Comparison of ENCODE assay signal across 11 mouse cellular contexts in genomic region chr17:28331241-28332112, GRCm38 (mm10). TPM values are rescaled to one million over a fixed set of nuclear protein-coding genes. Genes with fewer than 3 reads are reported as not detected.
A peak's percentile ranks its signal among the peaks of the same experiment; 100 is the strongest.
DNase-seq lines count a peak whose midpoint lies in the region; ATAC-seq and TF ChIP-seq lines count a peak whose summit lies in the region.
"Had no signal": no experiment of that assay in that cellular context is flagged by ENCODE, and none has a peak within 500 bp of the region (broad histone marks: within the 10 kb centered on the region; RNA-seq: fewer than 3 reads in every experiment).

No protein-coding gene starts in this region.

- TF ChIP-seq POLR2A in embryonic fibroblast, embryonic 13.5 days (IDR thresholded peaks at IDR 0.05; ENCODE audit: low read depth, low read length), result peak; percentile 65

- H3K36me3 ChIP-seq in forebrain, embryonic 12.5 days (replicated peaks), result peaks cover 36% of the 10 kb centered on the region
- peaks cover 18% of the 10 kb centered on the region for H3K36me3 ChIP-seq in forebrain, postnatal 0 days (ENCODE audit: insufficient read depth)
- H3K36me3 ChIP-seq in midbrain, embryonic 10.5 days, result peaks cover 81% of the 10 kb centered on the region
- peaks cover 15% of the 10 kb centered on the region; the same call in 1 of the 2 replicates for H3K36me3 ChIP-seq in midbrain, postnatal 0 days (ENCODE audit: insufficient read depth, low read length)

- H3K9ac ChIP-seq in forebrain, embryonic 12.5 days, result no peak overlapping the region
- H3K9ac ChIP-seq in forebrain, postnatal 0 days, result no peak overlapping the region
- H3K9ac ChIP-seq in midbrain, postnatal 0 days (replicated peaks; ENCODE audit: low read length, poor library complexity, severe bottlenecking), result no peak overlapping the region
- H3K9ac ChIP-seq: liver, embryonic 15.5 days had no signal

- no peaks in the 10 kb centered on the region for H3K9me3 ChIP-seq in forebrain, embryonic 12.5 days
- no peaks in the 10 kb centered on the region for H3K9me3 ChIP-seq in forebrain, postnatal 0 days (ENCODE audit: low read length)
- H3K9me3 ChIP-seq in midbrain, embryonic 10.5 days (replicated peaks), result no peaks in the 10 kb centered on the region
- H3K9me3 ChIP-seq in midbrain, postnatal 0 days (ENCODE audit: low read length), result no peaks in the 10 kb centered on the region
- H3K9me3 ChIP-seq: liver, embryonic 15.5 days had no signal

- DNase-seq in forebrain, postnatal 0 days, result no peak
- DNase-seq in midbrain, embryonic 10.5 days (ENCODE audit: low spot score), result no peak
- no peak for DNase-seq in midbrain, postnatal 0 days (ENCODE audit: low spot score)
- peak; percentile 45 for DNase-seq in yolk sac, embryonic 10.5 days (ENCODE audit: low spot score)
- DNase-seq in left cerebral cortex, adult 2 months (ENCODE audit: extremely low spot score in 1 of 2, low spot score in 2 of 2), result no peak
- DNase-seq in cerebellum, postnatal 25 days, result no peak
- DNase-seq: heart, postnatal 36 days had no signal

- no peak for TF ChIP-seq CTCF in forebrain, postnatal 0 days (IDR thresholded peaks at IDR 0.05; ENCODE audit: low read depth)
- TF ChIP-seq CTCF in midbrain, postnatal 0 days (IDR thresholded peaks at IDR 0.05), result no peak
- TF ChIP-seq CTCF in embryonic fibroblast, embryonic 13.5 days (IDR thresholded peaks at IDR 0.05; ENCODE audit: borderline replicate concordance, insufficient read depth, low read length), result no peak
- TF ChIP-seq CTCF in left cerebral cortex, adult 2 months (IDR thresholded peaks at IDR 0.05), result no peak

- 41% methylated on average over 5 of the region's 7 CpGs for WGBS in forebrain, embryonic 12.5 days
- 38% methylated on average over 6 of the region's 7 CpGs for WGBS in forebrain, postnatal 0 days
- 46% methylated on average over 5 of the region's 7 CpGs for WGBS in midbrain, embryonic 10.5 days
- WGBS in midbrain, postnatal 0 days, result 50% methylated on average over 5 of the region's 7 CpGs

- intact Hi-C loops in left cerebral cortex, adult 2 months (cut with DNase I), result no loop called here

- no peaks in the 10 kb centered on the region for H3K27me3 ChIP-seq in forebrain, embryonic 12.5 days
- no peaks in the 10 kb centered on the region for H3K27me3 ChIP-seq in forebrain, postnatal 0 days (ENCODE audit: insufficient read depth, low read length)
- H3K27me3 ChIP-seq in midbrain, embryonic 10.5 days (ENCODE audit: low read depth, poor library complexity, severe bottlenecking), result peaks cover 4% of the 10 kb centered on the region; the same call in 1 of the 2 replicates
- no peaks in the 10 kb centered on the region for H3K27me3 ChIP-seq in midbrain, postnatal 0 days (ENCODE audit: insufficient read depth, low read length)

- no peak for ATAC-seq in forebrain, embryonic 12.5 days (ENCODE audit: low FRiP score)
- ATAC-seq in forebrain, postnatal 0 days, result no peak
- no peak for ATAC-seq in midbrain, postnatal 0 days (ENCODE audit: low FRiP score)

- H3K27ac ChIP-seq in forebrain, embryonic 12.5 days, result peak overlapping the region; percentile 25; the same call in 1 of the 2 replicates
- H3K27ac ChIP-seq in forebrain, postnatal 0 days (ENCODE audit: low read depth, low read length), result no peak overlapping the region
- no peak overlapping the region for H3K27ac ChIP-seq in midbrain, embryonic 10.5 days (replicated peaks)
- H3K27ac ChIP-seq in midbrain, postnatal 0 days (ENCODE audit: low read depth, low read length), result no peak overlapping the region
- no peak overlapping the region for H3K27ac ChIP-seq in embryonic fibroblast, embryonic 13.5 days (ENCODE audit: insufficient read depth, low read length)
- H3K27ac ChIP-seq in left cerebral cortex, adult 2 months, result no peak overlapping the region
- H3K27ac ChIP-seq: liver, embryonic 15.5 days had no signal

- peaks cover 30% of the 10 kb centered on the region for H3K4me1 ChIP-seq in forebrain, embryonic 12.5 days
- H3K4me1 ChIP-seq in forebrain, postnatal 0 days (ENCODE audit: insufficient read depth), result peaks cover 14% of the 10 kb centered on the region
- H3K4me1 ChIP-seq in midbrain, embryonic 10.5 days, result peaks cover 63% of the 10 kb centered on the region
- peaks cover 8% of the 10 kb centered on the region; the same call in 1 of the 2 replicates for H3K4me1 ChIP-seq in midbrain, postnatal 0 days (ENCODE audit: insufficient read depth, low read length)
- H3K4me1 ChIP-seq in embryonic fibroblast, embryonic 13.5 days (ENCODE audit: control insufficient read depth, insufficient read depth, low read length), result peaks cover 7% of the 10 kb centered on the region

- H3K4me3 ChIP-seq in forebrain, embryonic 12.5 days (replicated peaks), result no peak overlapping the region
- no peak overlapping the region for H3K4me3 ChIP-seq in forebrain, postnatal 0 days (ENCODE audit: low read depth, low read length)
- H3K4me3 ChIP-seq in midbrain, embryonic 10.5 days, result peak overlapping the region; percentile 23; the same call in 1 of the 2 replicates
- no peak overlapping the region for H3K4me3 ChIP-seq in midbrain, postnatal 0 days (ENCODE audit: low read depth, low read length)
- peak overlapping the region; percentile 23; the same call in 1 of the 2 replicates for H3K4me3 ChIP-seq in embryonic fibroblast, embryonic 13.5 days (ENCODE audit: insufficient read depth, low read length)
- H3K4me3 ChIP-seq in left cerebral cortex, adult 2 months, result no peak overlapping the region

- no peak overlapping the region for H3K4me2 ChIP-seq in forebrain, embryonic 12.5 days
- no peak overlapping the region for H3K4me2 ChIP-seq in forebrain, postnatal 0 days (ENCODE audit: low read depth)
- no peak overlapping the region for H3K4me2 ChIP-seq in midbrain, postnatal 0 days (ENCODE audit: low read depth, low read length, poor library complexity, severe bottlenecking)

RNA-seq across cellular contexts. Expression of gene Rpl10a, which starts 3.2 kb away (rescaled TPM):
- 370 and 384 TPM in 2 replicates for polyA plus RNA-seq in forebrain, embryonic 12.5 days (2016; fragmentation: Nextera tagmentation; extraction: Ambion mirVana)
- 1,161 and 1,582 TPM in 2 replicates for total RNA-seq in forebrain, postnatal 0 days (2014; rRNA removed)
- 366 and 462 TPM in 2 replicates for polyA plus RNA-seq in forebrain, postnatal 0 days (2015; fragmentation: Nextera tagmentation; extraction: Ambion mirVana)
- 426 and 489 TPM in 2 replicates for polyA plus RNA-seq in midbrain, embryonic 10.5 days (2016; fragmentation: Nextera tagmentation; extraction: Ambion mirVana)
- 810 and 1,016 TPM in 2 replicates for total RNA-seq in midbrain, postnatal 0 days (2014; rRNA removed)
- 347 and 365 TPM in 2 replicates for polyA plus RNA-seq in midbrain, postnatal 0 days (2015; fragmentation: Nextera tagmentation; extraction: Ambion mirVana)
- polyA plus RNA-seq in embryonic fibroblast, embryonic 13.5 days (2011; ENCODE audit: insufficient read length, low read depth, missing spikeins), result 1,157 and 1,234 TPM in 2 replicates
- total RNA-seq in left cerebral cortex, adult 2 months (2021), result 100 to 1,000 TPM; 302 to 309 TPM

RNA-seq across cellular contexts. Expression of gene Fance, which starts 18.2 kb away (rescaled TPM):
- polyA plus RNA-seq in forebrain, embryonic 12.5 days (2016; fragmentation: Nextera tagmentation; extraction: Ambion mirVana), result 25.9 and 26.0 TPM in 2 replicates
- total RNA-seq in forebrain, postnatal 0 days (2014; rRNA removed), result 32.5 and 35.2 TPM in 2 replicates
- polyA plus RNA-seq in forebrain, postnatal 0 days (2015; fragmentation: Nextera tagmentation; extraction: Ambion mirVana), result 31.2 and 31.4 TPM in 2 replicates
- polyA plus RNA-seq in midbrain, embryonic 10.5 days (2016; fragmentation: Nextera tagmentation; extraction: Ambion mirVana), result 28.2 and 30.8 TPM in 2 replicates
- total RNA-seq in midbrain, postnatal 0 days (2014; rRNA removed), result 33.4 and 33.6 TPM in 2 replicates
- 26.1 and 28.6 TPM in 2 replicates for polyA plus RNA-seq in midbrain, postnatal 0 days (2015; fragmentation: Nextera tagmentation; extraction: Ambion mirVana)
- polyA plus RNA-seq in embryonic fibroblast, embryonic 13.5 days (2011; ENCODE audit: insufficient read length, low read depth, missing spikeins), result 22.3 and 23.4 TPM in 2 replicates
- total RNA-seq in left cerebral cortex, adult 2 months (2021), result 10 to 100 TPM; 21.5 to 26.1 TPM

RNA-seq across cellular contexts. Expression of gene Tead3, which starts 19.1 kb away (rescaled TPM):
- polyA plus RNA-seq in forebrain, embryonic 12.5 days (2016; fragmentation: Nextera tagmentation; extraction: Ambion mirVana), result 4.2 and 5.1 TPM in 2 replicates
- 4.5 and 4.8 TPM in 2 replicates for total RNA-seq in forebrain, postnatal 0 days (2014; rRNA removed)
- polyA plus RNA-seq in forebrain, postnatal 0 days (2015; fragmentation: Nextera tagmentation; extraction: Ambion mirVana), result 1.1 and 1.4 TPM in 2 replicates
- 5.0 and 5.2 TPM in 2 replicates for polyA plus RNA-seq in midbrain, embryonic 10.5 days (2016; fragmentation: Nextera tagmentation; extraction: Ambion mirVana)
- total RNA-seq in midbrain, postnatal 0 days (2014; rRNA removed), result 4.8 and 5.4 TPM in 2 replicates
- 1.2 and 1.3 TPM in 2 replicates for polyA plus RNA-seq in midbrain, postnatal 0 days (2015; fragmentation: Nextera tagmentation; extraction: Ambion mirVana)
- 58.5 and 64.0 TPM in 2 replicates for polyA plus RNA-seq in embryonic fibroblast, embryonic 13.5 days (2011; ENCODE audit: insufficient read length, low read depth, missing spikeins)
- total RNA-seq in left cerebral cortex, adult 2 months (2021), result 1 to 10 TPM; 2.9 to 3.0 TPM

RNA-seq across cellular contexts. Expression of gene Tulp1, which starts 33.5 kb away (rescaled TPM):
- 3.5 and 4.0 TPM in 2 replicates for polyA plus RNA-seq in forebrain, embryonic 12.5 days (2016; fragmentation: Nextera tagmentation; extraction: Ambion mirVana)
- 1.2 and 1.8 TPM in 2 replicates for total RNA-seq in forebrain, postnatal 0 days (2014; rRNA removed)
- polyA plus RNA-seq in forebrain, postnatal 0 days (2015; fragmentation: Nextera tagmentation; extraction: Ambion mirVana), result 0.86 and 1.5 TPM in 2 replicates
- 2.8 and 5.0 TPM in 2 replicates for polyA plus RNA-seq in midbrain, embryonic 10.5 days (2016; fragmentation: Nextera tagmentation; extraction: Ambion mirVana)
- 0.80 and 1.0 TPM in 2 replicates for total RNA-seq in midbrain, postnatal 0 days (2014; rRNA removed)
- 1.1 TPM in 2 replicates for polyA plus RNA-seq in midbrain, postnatal 0 days (2015; fragmentation: Nextera tagmentation; extraction: Ambion mirVana)
- 0.51 TPM in 1 of 2 replicates, not detected in the other for polyA plus RNA-seq in embryonic fibroblast, embryonic 13.5 days (2011; ENCODE audit: insufficient read length, low read depth, missing spikeins)
- total RNA-seq in left cerebral cortex, adult 2 months (2021), result not detected
- total RNA-seq: heart, postnatal 36 days; layer of hippocampus, adult 18-20 months had no signal

Comparison
In these comparisons a context has a peak if more than half of its experiments do, and no peak if none do; other contexts are left out.
1. H3K4me3 ChIP-seq: peak in midbrain, embryonic 10.5 days (single experiment) and embryonic fibroblast, embryonic 13.5 days (single experiment); none in forebrain, embryonic 12.5 days (single experiment), forebrain, postnatal 0 days (single experiment), midbrain, postnatal 0 days (single experiment) and left cerebral cortex, adult 2 months (single experiment).